Mouse (Mus musculus) small intestine, adult 2 months (tissue): ENCODE data around the gene Krt90.

Source experiments
- CTCF ChIP-seq: fragments of 200-500 bp; IDR thresholded peaks from 2 replicates; pipeline ENCODE4 v1.5.1; 2012; ENCODE audit warnings: low read depth, mild to moderate bottlenecking, control low read depth, inconsistent platforms, low read length, moderate library complexity, mixed read lengths; ENCODE audit not compliant: insufficient replicate concordance, insufficient read length; ENCODE audit errors: extremely low read depth
- POLR2A ChIP-seq: fragments of 200-500 bp; IDR thresholded peaks from 2 replicates; pipeline ENCODE4 v1.6.1; 2012; ENCODE audit warnings: low read depth, mild to moderate bottlenecking, control low read depth, inconsistent platforms, low read length, moderate library complexity

GRCm38 (mm10) chr15:101506896-101507758 is 55.6 kb downstream of the Krt90 start:
- TF ChIP-seq CTCF = no peak
- TF ChIP-seq POLR2A = no peak
